Mouse (Mus musculus) heart, postnatal 36 days (tissue): ENCODE measurements around the gene Gm3278. TPM values are rescaled to one million over a fixed set of nuclear protein-coding genes. Genes with fewer than 3 reads are reported as not detected.
A peak's percentile ranks its signal among the peaks of the same experiment; 100 is the strongest.
"Not testable (repeated sequence)": the region's sequence is repeated elsewhere in the genome, so short reads cannot be mapped to it uniquely, and the experiment has no call there.

Source experiments
- DNase-seq, 2 experiments: peaks; one replicate each; pipeline ENCODE4 v3.0.0; 2021 to 2022
- intact Hi-C: fragments of 180-260 bp; cut with DNase I; formaldehyde crosslinking; loops from one replicate; pipeline ENCODE4 v1.15.1; 2025
- total RNA-seq, 2 experiments: library from RNA; stranded (reverse); gene quantifications; 2 replicates each; pipeline ENCODE4 v1.2.3; 2021

The Gm3278 gene
- not detected for total RNA-seq

GRCm38 (mm10) chr14:4892116-4892515, at the start of gene Gm3278:
Gene Gm3278, plus strand, starts transcription at chr14:4892416.
- DNase-seq, intact Hi-C loops: not testable (repeated sequence)

DNA sequence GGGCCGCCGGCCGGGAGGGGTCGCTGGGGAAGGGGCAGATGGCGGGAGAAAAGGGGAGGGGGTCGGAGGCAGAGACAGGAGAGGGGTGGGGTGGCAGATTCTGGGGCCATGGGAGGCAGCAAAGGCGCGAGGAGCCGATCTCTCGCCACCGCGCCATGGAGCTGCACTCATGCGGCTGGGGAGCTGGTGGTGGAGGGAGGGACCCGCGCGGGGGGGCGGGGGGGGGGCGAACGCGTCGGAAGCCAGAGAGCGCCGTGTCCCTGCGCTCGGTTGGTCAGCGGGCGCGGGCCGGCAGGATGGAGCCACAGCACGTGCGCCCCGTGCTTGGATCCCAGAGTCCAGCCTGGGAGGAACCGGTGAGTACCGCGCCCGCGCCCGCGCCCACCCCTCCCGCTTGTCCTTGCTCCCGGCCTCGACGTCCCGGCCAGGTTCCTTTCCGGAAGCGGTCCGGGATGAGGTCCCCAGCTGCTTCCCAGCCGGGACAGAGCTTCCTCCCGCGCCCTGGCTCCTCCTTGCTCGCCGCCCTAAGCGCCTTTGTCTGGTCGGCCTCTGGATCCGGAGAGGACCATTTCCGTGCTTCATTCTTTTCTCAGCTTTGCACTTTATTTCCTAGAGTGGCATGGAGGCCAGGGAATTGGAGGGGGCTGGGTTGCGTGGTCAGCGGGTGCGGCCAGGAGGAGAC, 36.8 kb upstream of the Gm3278 start, which contains the start of gene Gm3264:
Gene Gm3264 (plus strand): TSS at position 278 of the 682 bp plus-strand sequence.
- intact Hi-C loops, result not testable (repeated sequence)
- peak; percentile 16 to 21 for DNase-seq

Other genes starting within 250 kb of the Gm3278 start
- not detected for gene Gm3239, start 228.2 kb upstream of the Gm3278 start, total RNA-seq
- gene Gm7876, start 183.2 kb upstream of the Gm3278 start, total RNA-seq, result not detected
- under 1 TPM; 0.16 to 0.25 TPM for gene Gm3252, start 165.6 kb upstream of the Gm3278 start, total RNA-seq
- not detected for gene Gm9602, start 116.1 kb upstream of the Gm3278 start, total RNA-seq
- gene Gm3269, start 54.3 kb upstream of the Gm3278 start, total RNA-seq, result not detected
- gene Gm3264, start 36.8 kb upstream of the Gm3278 start, total RNA-seq, result 1 to 10 TPM in 1 of 2 experiments, not detected in 1; 3.3 TPM
- gene Gm8297, start 91.5 kb downstream of the Gm3278 start, total RNA-seq, result not detected
- not detected for gene Gm3298, start 123.5 kb downstream of the Gm3278 start, total RNA-seq
- gene 4930555G01Rik, start 158.2 kb downstream of the Gm3278 start, total RNA-seq, result under 1 TPM in 1 of 2 experiments, not detected in 1; 0.24 TPM
- under 1 TPM; 0.46 to 0.47 TPM for gene Gm8281, start 178.6 kb downstream of the Gm3278 start, total RNA-seq
- not detected for gene Gm8279, start 239.1 kb downstream of the Gm3278 start, total RNA-seq